Mouse (Mus musculus) adrenal gland (tissue): Measurements from ENCODE around the gene Dcdc2a.

Source experiments
- intact Hi-C: fragments of 180-260 bp; cut with DNase I; formaldehyde crosslinking; loops from one replicate; pipeline ENCODE4 v1.15.1; 2025

Gene Dcdc2a

GRCm38 (mm10) chr13:25093776-25094175 is 38.0 kb downstream of the Dcdc2a start:
- intact Hi-C loops, result no loop called here

GRCm38 (mm10) chr13:25094381-25094780 is 38.6 kb downstream of the Dcdc2a start:
- intact Hi-C loops, result no loop called here

- intact Hi-C loops, result no loop called here
Observed at GRCm38 (mm10) chr13:25097348-25097747, 41.5 kb downstream of the Dcdc2a start.

- intact Hi-C loops, result no loop called here
Observed at GRCm38 (mm10) chr13:25098578-25098977, 42.8 kb downstream of the Dcdc2a start.

GRCm38 (mm10) chr13:25099508-25099907 is 43.7 kb downstream of the Dcdc2a start:
- intact Hi-C loops, result no loop called here

GRCm38 (mm10) chr13:25100581-25100980 is 44.8 kb downstream of the Dcdc2a start:
- intact Hi-C loops, result no loop called here

GRCm38 (mm10) chr13:25105671-25106070 is 49.9 kb downstream of the Dcdc2a start:
- intact Hi-C loops, result no loop called here

- intact Hi-C loops, result no loop called here
Observed at GRCm38 (mm10) chr13:25106740-25107139, 50.9 kb downstream of the Dcdc2a start.

GRCm38 (mm10) chr13:25108353-25108752 is 52.5 kb downstream of the Dcdc2a start:
- intact Hi-C loops, result no loop called here

- intact Hi-C loops, result no loop called here
Observed at GRCm38 (mm10) chr13:25110592-25111095, 54.8 kb downstream of the Dcdc2a start.

- intact Hi-C loops, result loop anchor here (5.0 kb wide), 2 partner anchors 58 to 93 kb away; partner anchors contain the start of genes Dcdc2a and Mrs2
Observed at GRCm38 (mm10) chr13:25115429-25115881, 59.7 kb downstream of the Dcdc2a start.

- intact Hi-C loops, result loop anchor here (5.0 kb wide), 2 partner anchors 59 to 94 kb away; partner anchors contain the start of genes Dcdc2a and Mrs2
Observed at GRCm38 (mm10) chr13:25115971-25116370, 60.2 kb downstream of the Dcdc2a start.

GRCm38 (mm10) chr13:25122740-25123335 is 67.0 kb downstream of the Dcdc2a start:
- intact Hi-C loops, result no loop called here

- intact Hi-C loops, result no loop called here
Observed at GRCm38 (mm10) chr13:25127216-25127615, 71.4 kb downstream of the Dcdc2a start.

GRCm38 (mm10) chr13:25127806-25128205 is 72.0 kb downstream of the Dcdc2a start:
- intact Hi-C loops, result no loop called here

- intact Hi-C loops, result no loop called here
Observed at GRCm38 (mm10) chr13:25128766-25129165, 73.0 kb downstream of the Dcdc2a start.

GRCm38 (mm10) chr13:25143066-25143465 is 87.3 kb downstream of the Dcdc2a start:
- intact Hi-C loops, result no loop called here

- intact Hi-C loops, result no loop called here
Observed at GRCm38 (mm10) chr13:25144093-25144492, 88.3 kb downstream of the Dcdc2a start.

GRCm38 (mm10) chr13:25146232-25146631 is 90.4 kb downstream of the Dcdc2a start:
- intact Hi-C loops, result no loop called here

- intact Hi-C loops, result no loop called here
Observed at GRCm38 (mm10) chr13:25150154-25150781, 94.5 kb downstream of the Dcdc2a start.

GRCm38 (mm10) chr13:25150861-25151260 is 95.1 kb downstream of the Dcdc2a start:
- intact Hi-C loops, result no loop called here

- intact Hi-C loops, result no loop called here
Observed at GRCm38 (mm10) chr13:25159917-25160316, 104.1 kb downstream of the Dcdc2a start.

- intact Hi-C loops, result no loop called here
Observed at GRCm38 (mm10) chr13:25160804-25161203, 105.0 kb downstream of the Dcdc2a start.
